Mouse (Mus musculus): ENCODE data around the gene Fgfr2.

Gene Fgfr2

DNA sequence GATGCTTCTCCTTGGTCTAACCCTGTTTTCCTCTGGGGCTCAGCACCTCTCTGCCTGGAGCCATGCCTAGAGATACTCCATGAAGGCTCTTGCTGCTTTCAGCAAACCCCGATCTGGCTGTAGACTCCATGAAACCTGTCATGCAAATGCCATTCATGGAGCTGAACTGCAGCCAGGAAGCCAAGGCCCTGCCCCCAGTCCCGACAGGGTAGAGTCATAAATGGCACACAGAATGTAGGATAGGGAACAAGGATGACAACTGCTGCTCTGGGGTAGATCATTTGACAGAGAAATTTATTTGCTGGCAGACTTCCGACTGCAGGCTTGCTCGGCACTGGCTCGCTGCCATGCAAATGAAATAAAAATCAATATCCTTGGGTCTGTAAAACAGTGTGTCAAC lies 112.0 kb downstream of the Fgfr2 start:
- Histone ChIP-seq H3K36me3 (ENCODE audit: insufficient read depth, low read length) (peaks cover 98% of the 10 kb centered on the region), H3K9me3 (ENCODE audit: low read length) (no peaks in the 10 kb centered on the region), H3K27me3 (ENCODE audit: insufficient read depth, low read length) (no peaks in the 10 kb centered on the region), H3K4me1 (replicated peaks; ENCODE audit: low read depth, low read length) (peaks cover 98% of the 10 kb centered on the region), H3K4me3 (replicated peaks; ENCODE audit: low read length) (no peak overlapping the region)
- no peak for TF ChIP-seq POU5F1 (IDR thresholded peaks at IDR 0.05; ENCODE audit: borderline replicate concordance, low read length)
- no peak for TF ChIP-seq NANOG (IDR thresholded peaks at IDR 0.05; ENCODE audit: borderline replicate concordance, low read length)
- TF ChIP-seq CTCF (conservative IDR thresholded peaks at IDR 0.05; ENCODE audit: low read length) = no peak

DNA sequence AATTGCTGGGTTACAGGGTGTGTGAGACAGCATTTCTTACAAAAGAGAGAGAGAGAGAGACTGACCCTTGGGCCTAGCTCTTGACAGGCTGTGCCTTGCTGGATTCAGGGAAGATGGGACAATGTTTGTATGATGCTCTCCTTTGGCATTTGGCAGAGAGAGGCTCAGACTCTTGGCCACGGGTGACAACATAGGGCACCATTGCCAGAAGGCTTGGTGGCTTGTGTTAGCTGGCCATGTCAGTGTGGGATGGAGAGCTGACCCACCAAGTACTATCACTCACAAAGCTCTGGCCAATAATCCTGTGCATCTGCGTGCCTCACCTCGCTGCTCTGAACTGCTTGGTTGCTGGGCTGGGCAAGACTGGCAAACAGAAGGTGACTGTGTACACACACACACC lies 112.7 kb downstream of the Fgfr2 start:
- Histone ChIP-seq H3K27me3 (ENCODE audit: insufficient read depth, low read length) (no peaks in the 10 kb centered on the region), H3K9me3 (ENCODE audit: low read length) (no peaks in the 10 kb centered on the region), H3K4me3 (replicated peaks; ENCODE audit: low read length) (no peak overlapping the region), H3K4me1 (replicated peaks; ENCODE audit: low read depth, low read length) (peaks cover 98% of the 10 kb centered on the region), H3K36me3 (ENCODE audit: insufficient read depth, low read length) (peaks cover 98% of the 10 kb centered on the region)
- TF ChIP-seq CTCF (conservative IDR thresholded peaks at IDR 0.05; ENCODE audit: low read length) = no peak
- TF ChIP-seq POU5F1 (IDR thresholded peaks at IDR 0.05; ENCODE audit: borderline replicate concordance, low read length) = no peak
- TF ChIP-seq NANOG (IDR thresholded peaks at IDR 0.05; ENCODE audit: borderline replicate concordance, low read length) = no peak

DNA sequence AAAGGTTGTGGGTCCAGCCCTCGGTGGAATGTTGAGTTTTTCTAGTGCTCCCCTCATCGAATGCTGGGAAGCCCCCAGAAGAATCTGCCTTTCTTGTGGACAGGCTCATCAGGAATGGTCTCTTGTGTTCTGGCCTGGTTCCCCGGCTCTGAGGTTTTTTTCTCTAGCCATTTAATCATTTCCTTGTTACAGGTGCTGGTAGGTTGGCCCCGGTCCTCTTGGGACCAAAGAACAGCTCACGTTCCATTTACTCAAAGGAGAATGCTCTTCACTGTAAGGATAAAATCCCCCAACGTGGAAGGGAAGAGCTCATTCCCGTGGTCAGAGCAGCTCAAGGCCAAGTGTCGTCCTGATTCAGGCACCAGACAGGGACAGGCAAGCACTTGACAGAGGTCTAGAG lies 113.5 kb downstream of the Fgfr2 start:
- Histone ChIP-seq H3K4me3 (replicated peaks; ENCODE audit: low read length) (no peak overlapping the region), H3K36me3 (ENCODE audit: insufficient read depth, low read length) (peaks cover 98% of the 10 kb centered on the region), H3K4me1 (replicated peaks; ENCODE audit: low read depth, low read length) (peaks cover 98% of the 10 kb centered on the region), H3K27me3 (ENCODE audit: insufficient read depth, low read length) (no peaks in the 10 kb centered on the region), H3K9me3 (ENCODE audit: low read length) (no peaks in the 10 kb centered on the region)
- TF ChIP-seq NANOG (IDR thresholded peaks at IDR 0.05; ENCODE audit: borderline replicate concordance, low read length) = no peak
- no peak for TF ChIP-seq POU5F1 (IDR thresholded peaks at IDR 0.05; ENCODE audit: borderline replicate concordance, low read length)
- TF ChIP-seq CTCF (conservative IDR thresholded peaks at IDR 0.05; ENCODE audit: low read length) = no peak

DNA sequence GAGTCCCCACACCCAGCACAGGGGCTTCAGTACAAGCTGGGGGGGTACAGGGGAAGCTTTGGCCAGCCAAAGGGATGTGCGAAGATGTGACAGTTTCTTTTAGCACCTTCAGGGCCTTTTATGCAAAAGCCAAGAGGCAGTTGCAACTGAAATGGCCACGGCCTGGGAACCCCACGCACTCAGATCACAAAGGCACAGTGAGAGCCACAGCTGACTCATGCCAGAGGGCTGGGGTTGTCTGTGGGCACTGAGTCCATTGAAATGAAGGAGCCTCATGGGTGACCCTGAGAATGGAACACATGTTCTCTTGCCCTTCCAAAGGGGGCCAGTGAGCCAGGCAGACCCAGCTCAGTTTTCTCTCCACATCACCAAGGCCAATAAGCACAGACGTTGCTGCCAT lies 114.5 kb downstream of the Fgfr2 start:
- TF ChIP-seq CTCF (conservative IDR thresholded peaks at IDR 0.05; ENCODE audit: low read length) (no peak), NANOG (IDR thresholded peaks at IDR 0.05; ENCODE audit: borderline replicate concordance, low read length) (no peak), POU5F1 (IDR thresholded peaks at IDR 0.05; ENCODE audit: borderline replicate concordance, low read length) (no peak)
- Histone ChIP-seq H3K36me3 (ENCODE audit: insufficient read depth, low read length) (peaks cover 97% of the 10 kb centered on the region), H3K4me1 (replicated peaks; ENCODE audit: low read depth, low read length) (peaks cover 98% of the 10 kb centered on the region), H3K4me3 (replicated peaks; ENCODE audit: low read length) (peak overlapping the region; percentile 43; the same call in 1 of the 2 replicates), H3K27me3 (ENCODE audit: insufficient read depth, low read length) (no peaks in the 10 kb centered on the region), H3K9me3 (ENCODE audit: low read length) (no peaks in the 10 kb centered on the region)

DNA sequence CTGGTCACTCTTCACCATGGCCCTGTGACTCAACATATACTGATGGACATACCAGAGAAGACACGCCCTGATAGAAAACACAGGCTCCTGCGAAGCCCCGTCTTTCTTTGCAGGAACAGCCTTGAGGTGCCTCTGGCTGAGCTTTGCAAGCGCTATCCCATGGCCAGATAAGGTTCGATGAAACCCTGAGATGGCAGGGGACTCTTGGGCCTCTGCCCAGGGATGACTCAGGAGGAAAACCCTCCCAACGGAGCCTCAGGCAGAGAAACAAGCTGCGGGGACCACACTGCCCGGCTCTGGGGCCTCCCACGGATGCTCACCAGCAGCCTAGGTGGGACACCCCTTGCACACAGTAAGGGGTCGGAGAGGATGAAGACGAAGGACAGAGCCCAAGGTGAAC lies 115.8 kb downstream of the Fgfr2 start:
- peak overlapping the region; percentile 43 for H3K4me3 ChIP-seq (replicated peaks; ENCODE audit: low read length)
- H3K9me3 ChIP-seq (ENCODE audit: low read length) = no peaks in the 10 kb centered on the region
- no peaks in the 10 kb centered on the region for H3K27me3 ChIP-seq (ENCODE audit: insufficient read depth, low read length)
- H3K4me1 ChIP-seq (replicated peaks; ENCODE audit: low read depth, low read length) = peaks cover 100% of the 10 kb centered on the region
- peaks cover 98% of the 10 kb centered on the region for H3K36me3 ChIP-seq (ENCODE audit: insufficient read depth, low read length)
- TF ChIP-seq CTCF (conservative IDR thresholded peaks at IDR 0.05; ENCODE audit: low read length) = no peak
- no peak for TF ChIP-seq NANOG (IDR thresholded peaks at IDR 0.05; ENCODE audit: borderline replicate concordance, low read length)
- no peak for TF ChIP-seq POU5F1 (IDR thresholded peaks at IDR 0.05; ENCODE audit: borderline replicate concordance, low read length)

DNA sequence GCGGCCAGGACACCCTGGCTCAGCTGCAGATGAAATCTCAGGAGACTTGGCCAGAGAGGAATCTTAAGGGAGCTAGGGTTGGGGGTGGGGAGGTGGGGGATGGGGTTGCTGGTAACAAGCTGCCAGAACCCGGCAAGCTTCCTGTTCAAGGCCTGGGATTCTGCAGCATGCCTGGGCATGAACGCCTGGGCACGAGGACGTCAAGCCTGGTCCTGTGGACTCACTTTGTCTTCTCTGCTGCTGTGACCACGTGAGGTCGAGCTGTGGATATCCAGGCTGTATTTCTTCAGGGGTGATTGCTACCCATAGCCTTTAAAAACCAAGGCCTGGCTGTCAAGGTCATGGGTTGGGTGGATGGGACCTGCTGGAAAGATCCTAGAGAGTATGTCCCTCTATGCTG lies 117.4 kb downstream of the Fgfr2 start:
- TF ChIP-seq NANOG (IDR thresholded peaks at IDR 0.05; ENCODE audit: borderline replicate concordance, low read length) (no peak), POU5F1 (IDR thresholded peaks at IDR 0.05; ENCODE audit: borderline replicate concordance, low read length) (no peak), CTCF (conservative IDR thresholded peaks at IDR 0.05; ENCODE audit: low read length) (no peak)
- H3K4me3 ChIP-seq (replicated peaks; ENCODE audit: low read length) = peak overlapping the region; percentile 39
- H3K27me3 ChIP-seq (ENCODE audit: insufficient read depth, low read length) = no peaks in the 10 kb centered on the region
- H3K9me3 ChIP-seq (ENCODE audit: low read length) = no peaks in the 10 kb centered on the region
- peaks cover 99% of the 10 kb centered on the region for H3K36me3 ChIP-seq (ENCODE audit: insufficient read depth, low read length)
- peaks cover 100% of the 10 kb centered on the region for H3K4me1 ChIP-seq (replicated peaks; ENCODE audit: low read depth, low read length)

DNA sequence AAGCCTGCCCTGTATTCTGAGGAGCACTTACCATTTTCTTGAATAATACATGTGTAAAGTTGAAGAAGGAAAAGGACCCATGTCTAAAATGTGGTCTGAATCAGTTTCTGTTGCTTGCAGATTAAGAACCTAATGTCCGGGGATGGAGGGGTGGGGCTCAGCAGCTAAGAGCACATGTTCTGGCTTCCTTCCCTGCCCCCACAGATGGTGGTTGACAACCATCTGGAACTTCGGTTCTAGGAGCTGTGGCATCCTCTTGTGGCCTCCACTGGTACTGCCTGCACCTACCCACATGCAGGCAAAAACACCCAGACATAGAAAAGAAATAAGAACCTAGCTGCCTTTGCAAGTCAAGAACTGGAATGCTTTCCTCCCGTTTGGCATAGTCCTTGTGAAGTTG lies 119.7 kb downstream of the Fgfr2 start:
- Histone ChIP-seq H3K27me3 (ENCODE audit: insufficient read depth, low read length) (no peaks in the 10 kb centered on the region), H3K9me3 (ENCODE audit: low read length) (no peaks in the 10 kb centered on the region), H3K4me3 (replicated peaks; ENCODE audit: low read length) (0 out of 2 replicates have a peak overlapping the region, but pooled peaks have one; percentile 8), H3K4me1 (replicated peaks; ENCODE audit: low read depth, low read length) (peaks cover 99% of the 10 kb centered on the region), H3K36me3 (ENCODE audit: insufficient read depth, low read length) (peaks cover 99% of the 10 kb centered on the region)
- no peak for TF ChIP-seq NANOG (IDR thresholded peaks at IDR 0.05; ENCODE audit: borderline replicate concordance, low read length)
- TF ChIP-seq CTCF (conservative IDR thresholded peaks at IDR 0.05; ENCODE audit: low read length) = peak; percentile 100

DNA sequence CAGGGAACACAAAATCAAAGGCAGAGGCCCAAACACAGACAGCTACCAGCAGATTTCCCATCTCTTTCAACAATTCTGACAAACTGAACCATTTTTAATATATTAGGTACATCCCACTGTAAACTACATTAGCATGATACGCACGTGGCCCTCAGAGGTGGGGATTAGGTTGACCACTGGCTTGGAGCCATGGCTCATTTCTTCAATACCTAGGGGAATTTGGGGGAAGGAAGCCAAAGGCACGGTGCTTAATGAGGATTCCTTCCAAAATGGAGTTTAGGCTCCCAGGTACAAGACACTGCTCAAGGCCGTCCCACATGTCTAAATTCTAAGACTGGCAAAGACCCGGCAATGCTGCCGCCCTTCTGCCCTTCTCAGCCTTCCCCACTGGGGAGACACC lies 120.9 kb downstream of the Fgfr2 start:
- Histone ChIP-seq H3K36me3 (ENCODE audit: insufficient read depth, low read length) (peaks cover 99% of the 10 kb centered on the region), H3K4me3 (replicated peaks; ENCODE audit: low read length) (no peak overlapping the region), H3K27me3 (ENCODE audit: insufficient read depth, low read length) (no peaks in the 10 kb centered on the region), H3K4me1 (replicated peaks; ENCODE audit: low read depth, low read length) (peaks cover 99% of the 10 kb centered on the region), H3K9me3 (ENCODE audit: low read length) (no peaks in the 10 kb centered on the region)
- TF ChIP-seq NANOG (IDR thresholded peaks at IDR 0.05; ENCODE audit: borderline replicate concordance, low read length) (no peak), POU5F1 (IDR thresholded peaks at IDR 0.05; ENCODE audit: borderline replicate concordance, low read length) (no peak), CTCF (conservative IDR thresholded peaks at IDR 0.05; ENCODE audit: low read length) (no peak)

DNA sequence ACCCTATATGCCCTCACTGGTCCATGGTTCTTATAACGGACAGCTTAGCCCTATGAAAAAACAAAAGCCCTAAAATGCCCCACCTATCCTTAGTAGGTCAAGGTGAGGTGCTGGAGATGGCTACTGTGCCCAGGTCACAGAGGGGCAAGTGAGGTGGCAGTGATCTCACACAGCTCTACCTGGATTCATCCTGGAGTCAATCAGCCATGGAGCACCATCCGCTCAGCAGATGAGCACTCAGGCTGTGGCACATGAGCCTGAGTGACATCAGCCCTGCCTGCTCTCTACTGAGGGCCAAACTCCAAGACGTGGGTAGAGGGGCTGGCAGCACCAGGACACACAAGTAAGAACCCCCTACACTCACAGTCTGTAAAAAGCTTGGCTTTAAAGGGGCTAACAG lies 121.8 kb downstream of the Fgfr2 start:
- Histone ChIP-seq H3K4me3 (replicated peaks; ENCODE audit: low read length) (no peak overlapping the region), H3K36me3 (ENCODE audit: insufficient read depth, low read length) (peaks cover 99% of the 10 kb centered on the region), H3K4me1 (replicated peaks; ENCODE audit: low read depth, low read length) (peaks cover 99% of the 10 kb centered on the region), H3K9me3 (ENCODE audit: low read length) (no peaks in the 10 kb centered on the region), H3K27me3 (ENCODE audit: insufficient read depth, low read length) (no peaks in the 10 kb centered on the region)
- TF ChIP-seq POU5F1 (IDR thresholded peaks at IDR 0.05; ENCODE audit: borderline replicate concordance, low read length) (no peak), NANOG (IDR thresholded peaks at IDR 0.05; ENCODE audit: borderline replicate concordance, low read length) (no peak), CTCF (conservative IDR thresholded peaks at IDR 0.05; ENCODE audit: low read length) (no peak)

All from E14TG2a.4 (cell line).